Comparison of ENCODE assay signal across 10 mouse cellular contexts in genomic region chr15:10400415-10400814, GRCm38 (mm10). TPM values are rescaled to one million over a fixed set of nuclear protein-coding genes. Genes with fewer than 3 reads are reported as not detected.
DNase-seq lines count a peak whose midpoint lies in the region; ATAC-seq lines count a peak whose summit lies in the region.
"Had no signal": no experiment of that assay in that cellular context is flagged by ENCODE, and none has a peak within 500 bp of the region (broad histone marks: within the 10 kb centered on the region; RNA-seq: fewer than 3 reads in every experiment).

No protein-coding gene starts in this region.

- H3K36me3 ChIP-seq in embryonic facial prominence, embryonic 14.5 days (ENCODE audit: control insufficient read depth, insufficient read depth, low read length), result no peaks in the 10 kb centered on the region
- H3K36me3 ChIP-seq: limb, embryonic 13.5 days had no signal

- intact Hi-C loops in left cerebral cortex, postnatal 36 days (cut with DNase I), result no loop called here

- DNase-seq in left cerebral cortex, adult 18-20 months (ENCODE audit: low spot score in 2 of 2), result peak; percentile 12 to 28
- no peak for DNase-seq in left cerebral cortex, postnatal 36 days (ENCODE audit: low spot score in 2 of 2)
- DNase-seq in R1 (ENCODE audit: low read depth, low spot score), result peak; percentile 22
- peak; percentile 58 for DNase-seq in embryonic facial prominence, embryonic 14.5 days (ENCODE audit: low spot score)
- DNase-seq in lung, postnatal 14 days, result peak; percentile 5
- DNase-seq in right cerebral cortex, postnatal 14 days, result no peak
- DNase-seq in gastrocnemius, postnatal 10 days, result no peak
- no peak for DNase-seq in heart, adult 8-10 months (ENCODE audit: low spot score)
- DNase-seq: cerebellum, postnatal 25 days had no signal

- H3K27me3 ChIP-seq in embryonic facial prominence, embryonic 14.5 days (replicated peaks; ENCODE audit: control insufficient read depth, insufficient read depth, low read length), result no peaks in the 10 kb centered on the region
- H3K27me3 ChIP-seq: limb, embryonic 13.5 days had no signal

- H3K27ac ChIP-seq in embryonic facial prominence, embryonic 14.5 days (replicated peaks; ENCODE audit: low read depth, low read length), result no peak overlapping the region
- H3K27ac ChIP-seq: limb, embryonic 13.5 days had no signal

- H3K9me3 ChIP-seq in embryonic facial prominence, embryonic 14.5 days (ENCODE audit: control insufficient read depth, low read length), result no peaks in the 10 kb centered on the region
- H3K9me3 ChIP-seq: limb, embryonic 13.5 days had no signal

- no peak overlapping the region for H3K4me3 ChIP-seq in embryonic facial prominence, embryonic 14.5 days (ENCODE audit: low read depth, low read length)
- H3K4me3 ChIP-seq: limb, embryonic 13.5 days had no signal

- WGBS in embryonic facial prominence, embryonic 14.5 days, result 48% methylated on average over 3 of the region's 3 CpGs

- no peaks in the 10 kb centered on the region for H3K4me1 ChIP-seq in embryonic facial prominence, embryonic 14.5 days (ENCODE audit: control insufficient read depth, insufficient read depth, low read length)
- H3K4me1 ChIP-seq: limb, embryonic 13.5 days had no signal

- no peak overlapping the region for H3K4me2 ChIP-seq in embryonic facial prominence, embryonic 14.5 days (ENCODE audit: low read depth, low read length)
- H3K4me2 ChIP-seq: limb, embryonic 13.5 days had no signal

- no peak overlapping the region for H3K9ac ChIP-seq in embryonic facial prominence, embryonic 14.5 days (ENCODE audit: low read depth, low read length)
- H3K9ac ChIP-seq: limb, embryonic 13.5 days had no signal

- ATAC-seq in embryonic facial prominence, embryonic 14.5 days (ENCODE audit: low read depth), result peak; percentile 44; the same call in 1 of the 2 replicates

RNA-seq across cellular contexts. Expression of gene Agxt2, which starts 42.1 kb away (rescaled TPM):
- not detected for total RNA-seq in left cerebral cortex, adult 18-20 months (2021)
- total RNA-seq in left cerebral cortex, postnatal 36 days (2021), result not detected
- polyA plus RNA-seq in embryonic facial prominence, embryonic 14.5 days (2014; fragmentation: Nextera tagmentation; extraction: Ambion mirVana), result not detected in 2 replicates
- not detected for total RNA-seq in gastrocnemius, postnatal 10 days (2021)
- total RNA-seq in heart, adult 8-10 months (2022), result not detected
- polyA plus RNA-seq: limb, embryonic 13.5 days had no signal

Comparison
In these comparisons a context has a peak if more than half of its experiments do, and no peak if none do; other contexts are left out.
1. DNase-seq: peak in left cerebral cortex, adult 18-20 months (2 of 2), R1 (single experiment), embryonic facial prominence, embryonic 14.5 days (single experiment) and lung, postnatal 14 days (single experiment); none in left cerebral cortex, postnatal 36 days (0 of 2), right cerebral cortex, postnatal 14 days (single experiment), gastrocnemius, postnatal 10 days (single experiment) and heart, adult 8-10 months (single experiment).